Mouse (Mus musculus) liver, embryonic 11.5 days (tissue): ENCODE data around the gene Pipox. TPM values are rescaled to one million over a fixed set of nuclear protein-coding genes. Genes with fewer than 3 reads are reported as not detected.

Source experiments
- ATAC-seq: fragments of 200-750 bp; cut with Nextera tagmentation; replicated peaks from 2 replicates; pipeline ENCODE4 v1.8.0; 2017; ENCODE audit warnings: moderate number of reproducible peaks, mild to moderate bottlenecking, moderate TSS enrichment, moderate library complexity; ENCODE audit not compliant: low FRiP score
- DNase-seq: peaks from one replicate; pipeline ENCODE4 v3.0.0-alpha.2; 2017; ENCODE audit warnings: low spot score
- H3K27ac ChIP-seq: fragments of 300-500 bp; sonication (generic); 2 replicates; pipeline ENCODE4 v1.5.1; 2014; ENCODE audit warnings: mild to moderate bottlenecking, low read depth, low read length, control low read depth
- H3K27me3 ChIP-seq: fragments of 300-500 bp; sonication (generic); replicated peaks from 2 replicates; pipeline ENCODE4 v1.6.1; 2014; ENCODE audit warnings: low read length, mixed read lengths; ENCODE audit not compliant: control insufficient read depth, insufficient read depth
- H3K36me3 ChIP-seq: fragments of 300-500 bp; sonication (generic); 2 replicates; pipeline ENCODE4 v1.6.1; 2014; ENCODE audit warnings: mild to moderate bottlenecking, low read length, moderate library complexity, mixed read lengths; ENCODE audit not compliant: control insufficient read depth, insufficient read depth
- H3K4me1 ChIP-seq: fragments of 300-500 bp; sonication (generic); replicated peaks from 2 replicates; pipeline ENCODE4 v1.6.1; 2014; ENCODE audit warnings: low read length, mixed read lengths; ENCODE audit not compliant: control insufficient read depth, insufficient read depth
- H3K4me2 ChIP-seq: fragments of 300-500 bp; sonication (generic); 2 replicates; pipeline ENCODE4 v1.6.1; 2014; ENCODE audit warnings: mild to moderate bottlenecking, control low read depth, moderate library complexity
- H3K4me3 ChIP-seq: fragments of 300-500 bp; sonication (generic); 2 replicates; pipeline ENCODE4 v1.5.1; 2014; ENCODE audit warnings: low read depth, low read length, control low read depth
- H3K9ac ChIP-seq: fragments of 300-500 bp; sonication (generic); 2 replicates; pipeline ENCODE4 v1.6.1; 2014; ENCODE audit warnings: low read depth, low read length, control low read depth
- H3K9me3 ChIP-seq: fragments of 300-500 bp; sonication (generic); 2 replicates; pipeline ENCODE4 v1.6.1; 2016; ENCODE audit warnings: low read length, inconsistent platforms, mixed read lengths; ENCODE audit not compliant: control insufficient read depth
- WGBS: fragments of 180-500 bp; shearing (Covaris S2); extraction: QIAGEN DNeasy Blood & Tissue Kit; methylation state at CpG from one replicate; pipeline ENCODE4 v1.1.7; 2014; 5-methylcytosine and 5-hydroxymethylcytosine counted together
- polyA plus RNA-seq: library from polyadenylated mRNA; unstranded; fragments of >200 nt; fragmentation: Nextera tagmentation; extraction: Ambion mirVana; gene quantifications from 2 replicates; pipeline ENCODE4 v1.2.1, GENCODE M21; 2014

Pipox gene
- polyA plus RNA-seq, 1 experiment from 2014 or later: 6.9 TPM

DNA sequence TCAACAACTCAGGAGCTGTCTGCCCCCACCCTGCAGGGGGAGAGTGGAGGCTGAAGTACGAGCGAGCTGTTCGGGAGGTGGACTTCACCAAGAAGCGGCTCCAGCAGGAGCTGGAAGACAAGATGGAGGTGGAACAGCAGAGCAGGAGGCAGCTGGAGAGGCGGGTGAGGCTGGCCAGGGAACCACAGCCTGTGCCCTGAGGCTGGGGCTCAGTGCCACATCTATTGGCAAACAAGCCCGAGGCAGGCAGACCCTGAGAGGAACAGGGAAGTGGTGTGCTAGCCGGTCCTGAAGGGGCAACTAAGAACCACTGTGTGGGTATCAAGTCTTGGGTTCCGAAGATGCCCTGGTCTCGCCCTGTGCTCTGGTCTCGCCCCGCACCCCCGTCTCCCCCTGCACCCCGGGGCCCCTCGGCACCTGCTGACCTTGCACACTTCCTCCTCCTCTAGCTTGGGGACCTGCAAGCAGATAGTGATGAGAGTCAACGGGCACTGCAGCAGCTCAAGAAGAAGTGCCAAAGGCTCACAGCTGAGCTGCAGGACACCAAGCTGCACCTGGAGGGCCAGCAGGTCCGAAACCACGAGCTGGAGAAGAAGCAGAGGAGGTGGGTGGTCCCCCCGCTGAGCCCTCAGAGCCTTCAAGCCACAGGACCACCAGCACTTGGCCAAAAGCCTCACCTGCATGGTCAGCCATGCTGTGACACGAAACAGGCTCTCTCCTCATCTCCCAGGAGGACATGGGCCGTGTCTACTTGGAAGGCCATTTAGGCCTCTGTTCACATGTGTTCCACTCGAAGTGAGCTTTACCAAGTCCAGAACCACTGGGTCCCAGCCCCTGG lies 50.6 kb downstream of the Pipox start:
- no peak overlapping the region for H3K9ac ChIP-seq
- no peaks in the 10 kb centered on the region for H3K4me1 ChIP-seq
- 91% methylated on average over 21 of the region's 21 CpGs for WGBS
- no peak overlapping the region for H3K4me2 ChIP-seq
- H3K36me3 ChIP-seq: peaks cover 49% of the 10 kb centered on the region
- no peaks in the 10 kb centered on the region for H3K9me3 ChIP-seq
- ATAC-seq: no peak
- no peak overlapping the region for H3K27ac ChIP-seq
- H3K4me3 ChIP-seq: no peak overlapping the region
- no peak for DNase-seq
- H3K27me3 ChIP-seq: no peaks in the 10 kb centered on the region

GRCm38 (mm10) chr11:77840523-77841245 lies 53.2 kb downstream of the Pipox start:
- Histone ChIP-seq H3K4me2 (no peak overlapping the region), H3K4me1 (no peaks in the 10 kb centered on the region), H3K9me3 (no peaks in the 10 kb centered on the region), H3K9ac (no peak overlapping the region), H3K27me3 (no peaks in the 10 kb centered on the region), H3K27ac (no peak overlapping the region), H3K36me3 (peaks cover 43% of the 10 kb centered on the region), H3K4me3 (no peak overlapping the region)
- DNase-seq: no peak
- ATAC-seq: no peak
- WGBS: 79% methylated on average over 16 of the region's 16 CpGs

DNA sequence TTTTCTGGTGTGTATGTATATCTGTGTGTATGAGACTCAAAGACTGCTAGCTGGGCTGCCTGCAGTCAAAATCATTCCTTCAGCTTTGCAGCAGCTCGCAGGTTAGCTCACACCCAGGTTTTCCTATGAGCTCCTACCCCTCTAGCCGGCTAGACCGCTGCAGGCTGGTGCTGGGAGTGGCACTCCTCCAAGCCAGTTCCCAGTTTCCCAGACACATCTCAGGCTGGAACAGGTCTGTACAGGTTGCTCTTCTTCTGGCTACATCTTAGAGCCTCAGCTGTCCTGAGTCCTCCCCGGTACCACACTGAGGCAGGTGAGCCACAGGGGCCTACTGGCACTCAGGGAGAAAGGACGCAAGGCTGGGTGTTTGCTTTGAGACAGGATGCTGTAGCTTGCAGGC lies 56.0 kb downstream of the Pipox start:
- 81% methylated on average over 5 of the region's 5 CpGs for WGBS
- no peaks in the 10 kb centered on the region for H3K9me3 ChIP-seq
- H3K27ac ChIP-seq: no peak overlapping the region
- peaks cover 41% of the 10 kb centered on the region for H3K36me3 ChIP-seq
- H3K4me1 ChIP-seq: no peaks in the 10 kb centered on the region
- DNase-seq (no peak), ATAC-seq (no peak)
- no peak overlapping the region for H3K4me3 ChIP-seq
- H3K9ac ChIP-seq: no peak overlapping the region
- no peaks in the 10 kb centered on the region for H3K27me3 ChIP-seq
- no peak overlapping the region for H3K4me2 ChIP-seq

GRCm38 (mm10) chr11:77836751-77837150 lies 57.1 kb downstream of the Pipox start:
- WGBS: 74% methylated on average over 4 of the region's 4 CpGs
- H3K27ac ChIP-seq: no peak overlapping the region
- no peak overlapping the region for H3K4me2 ChIP-seq
- ATAC-seq: no peak
- H3K4me3 ChIP-seq: no peak overlapping the region
- H3K27me3 ChIP-seq: no peaks in the 10 kb centered on the region
- no peaks in the 10 kb centered on the region for H3K9me3 ChIP-seq
- peaks cover 36% of the 10 kb centered on the region for H3K36me3 ChIP-seq
- no peaks in the 10 kb centered on the region for H3K4me1 ChIP-seq
- no peak overlapping the region for H3K9ac ChIP-seq
- DNase-seq: no peak

GRCm38 (mm10) chr11:77836290-77836689 lies 57.6 kb downstream of the Pipox start:
- no peak for DNase-seq
- no peak overlapping the region for H3K27ac ChIP-seq
- H3K4me3 ChIP-seq: no peak overlapping the region

DNA sequence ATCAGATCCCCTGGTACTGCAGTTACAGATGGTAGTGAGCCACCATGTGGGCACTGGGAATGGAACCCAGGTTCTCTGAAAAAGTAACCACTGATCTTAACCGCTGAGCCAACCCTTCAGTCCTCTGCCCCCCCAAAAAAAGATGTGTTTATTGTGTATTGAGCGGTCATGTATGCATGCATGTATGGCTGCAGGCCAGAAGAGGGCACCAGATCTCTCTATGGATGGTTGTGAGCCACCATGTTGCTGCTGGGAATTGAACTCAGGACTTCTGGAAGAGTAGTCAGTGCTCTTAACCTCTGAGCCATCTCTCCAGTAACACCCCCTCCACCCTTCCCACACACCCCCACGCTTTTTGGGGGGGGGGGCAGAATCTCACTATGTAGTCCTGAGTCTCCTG lies 58.8 kb downstream of the Pipox start:
- H3K36me3 ChIP-seq: peaks cover 22% of the 10 kb centered on the region
- WGBS: 80% methylated on average over 3 of the region's 3 CpGs

More at GRCm38 (mm10) chr11:77836290-77836689, 57.6 kb downstream of the Pipox start:
- ATAC-seq: no peak
- Histone ChIP-seq H3K4me1 (no peaks in the 10 kb centered on the region), H3K9ac (no peak overlapping the region), H3K27me3 (no peaks in the 10 kb centered on the region), H3K36me3 (peaks cover 32% of the 10 kb centered on the region), H3K9me3 (no peaks in the 10 kb centered on the region), H3K4me2 (no peak overlapping the region)
- whole genome bisulfite sequencing: 82% methylated on average over 5 of the region's 5 CpGs

DNA sequence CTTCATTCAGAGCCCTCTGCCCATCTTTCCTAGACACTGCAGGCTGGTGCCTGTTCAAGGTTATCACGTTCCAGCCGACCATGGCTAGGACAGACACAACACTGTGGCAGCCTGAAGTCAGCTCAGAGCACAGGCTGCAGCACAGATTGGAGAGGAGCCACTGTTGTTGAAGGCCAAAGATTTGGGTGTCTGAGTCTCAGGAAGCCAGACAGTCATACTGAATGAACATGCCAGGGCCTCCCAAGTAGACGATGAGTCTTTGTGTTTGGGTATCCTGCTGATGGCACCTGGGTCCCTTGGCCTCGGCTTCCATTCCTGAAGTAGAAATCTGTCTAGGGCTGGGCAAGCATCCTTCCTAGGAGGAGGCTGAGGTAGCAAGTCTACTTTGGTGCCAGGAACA lies 61.4 kb downstream of the Pipox start:
- H3K4me2 ChIP-seq: no peak overlapping the region
- H3K4me3 ChIP-seq: no peak overlapping the region
- no peak overlapping the region for H3K9ac ChIP-seq
- H3K4me1 ChIP-seq: no peaks in the 10 kb centered on the region
- WGBS: 87% methylated on average over 4 of the region's 4 CpGs
- no peak for ATAC-seq
- H3K27ac ChIP-seq: no peak overlapping the region
- peaks cover 42% of the 10 kb centered on the region for H3K36me3 ChIP-seq
- H3K27me3 ChIP-seq: no peaks in the 10 kb centered on the region
- no peaks in the 10 kb centered on the region for H3K9me3 ChIP-seq
- no peak for DNase-seq

More for the DNA sequence above, 58.8 kb downstream of the Pipox start:
- Histone ChIP-seq H3K4me1 (no peaks in the 10 kb centered on the region), H3K27ac (no peak overlapping the region), H3K9ac (no peak overlapping the region), H3K4me3 (no peak overlapping the region), H3K27me3 (no peaks in the 10 kb centered on the region), H3K9me3 (no peaks in the 10 kb centered on the region), H3K4me2 (no peak overlapping the region)
- ATAC-seq (no peak), DNase-seq (no peak)

- Histone ChIP-seq H3K27me3 (no peaks in the 10 kb centered on the region), H3K9ac (no peak overlapping the region), H3K4me1 (no peaks in the 10 kb centered on the region), H3K4me3 (no peak overlapping the region), H3K27ac (no peak overlapping the region), H3K4me2 (no peak overlapping the region), H3K9me3 (no peaks in the 10 kb centered on the region), H3K36me3 (peaks cover 41% of the 10 kb centered on the region)
- 71% methylated on average over 7 of the region's 7 CpGs for WGBS
- no peak for ATAC-seq
- DNase-seq: no peak
Observed at GRCm38 (mm10) chr11:77830875-77831274, 63.0 kb downstream of the Pipox start.
